Mouse (Mus musculus): ENCODE results near the gene Apol7b. TPM values are rescaled to one million over a fixed set of nuclear protein-coding genes. Genes with fewer than 3 reads are reported as not detected.

Apol7b gene
- polyA plus RNA-seq, 1 experiment from 2014 or later = not detected

- Histone ChIP-seq H3K27me3 (ENCODE audit: control insufficient read depth, insufficient read depth, low read depth, low read length) (no peaks in the 10 kb centered on the region), H3K4me2 (ENCODE audit: low read depth, low read length) (no peak overlapping the region), H3K9ac (ENCODE audit: low read length) (no peak overlapping the region), H3K4me1 (replicated peaks; ENCODE audit: control insufficient read depth, insufficient read depth, low read length) (no peaks in the 10 kb centered on the region), H3K4me3 (ENCODE audit: low read length) (no peak overlapping the region), H3K27ac (ENCODE audit: low read length) (no peak overlapping the region), H3K36me3 (ENCODE audit: control insufficient read depth, insufficient read depth, low read length) (no peaks in the 10 kb centered on the region), H3K9me3 (ENCODE audit: control insufficient read depth, low read length) (no peaks in the 10 kb centered on the region)
- WGBS = 71% methylated on average over 7 of the region's 7 CpGs
- no peak for ATAC-seq (ENCODE audit: low read depth)
Measured at GRCm38 (mm10) chr15:77376920-77377319, 70.4 kb downstream of the Apol7b start.

Other genes with a start within 250 kb of the Apol7b start
- gene Rbfox2, start 140.5 kb downstream of the Apol7b start, polyA plus RNA-seq (2015; fragmentation: Nextera tagmentation; extraction: Ambion mirVana) = 39.1 and 41.9 TPM in 2 replicates
- gene Apol7a, start 48.4 kb downstream of the Apol7b start, polyA plus RNA-seq (2015; fragmentation: Nextera tagmentation; extraction: Ambion mirVana) = 0.10 and 0.11 TPM in 2 replicates
- 0.10 and 0.13 TPM in 2 replicates for gene Apol9a, start 36.4 kb downstream of the Apol7b start, polyA plus RNA-seq (2015; fragmentation: Nextera tagmentation; extraction: Ambion mirVana)
- gene Apol10a, start 29.6 kb upstream of the Apol7b start, polyA plus RNA-seq (2015; fragmentation: Nextera tagmentation; extraction: Ambion mirVana) = not detected in 2 replicates
- not detected in 2 replicates for gene Apol11a, start 60.8 kb upstream of the Apol7b start, polyA plus RNA-seq (2015; fragmentation: Nextera tagmentation; extraction: Ambion mirVana)
- gene Apol7c, start 85.8 kb upstream of the Apol7b start, polyA plus RNA-seq (2015; fragmentation: Nextera tagmentation; extraction: Ambion mirVana) = not detected in 2 replicates
- gene 1700025B11Rik, start 114.4 kb upstream of the Apol7b start, polyA plus RNA-seq (2015; fragmentation: Nextera tagmentation; extraction: Ambion mirVana) = not detected in 2 replicates
- 0.06 and 0.09 TPM in 2 replicates for gene Apol10b, start 148.6 kb upstream of the Apol7b start, polyA plus RNA-seq (2015; fragmentation: Nextera tagmentation; extraction: Ambion mirVana)
- not detected in 2 replicates for gene Gm36245, start 151.8 kb upstream of the Apol7b start, polyA plus RNA-seq (2015; fragmentation: Nextera tagmentation; extraction: Ambion mirVana)
- 0.21 TPM in 1 of 2 replicates, not detected in the other for gene Apol11b, start 195.8 kb upstream of the Apol7b start, polyA plus RNA-seq (2015; fragmentation: Nextera tagmentation; extraction: Ambion mirVana)

Measured in lung, embryonic 16.5 days (tissue).